ENCODE assay signal across 19 mouse cellular contexts in genomic region chr11:55110566-55111169, GRCm38 (mm10). TPM values are rescaled to one million over a fixed set of nuclear protein-coding genes. Genes with fewer than 3 reads are reported as not detected.
DNase-seq lines count a peak whose midpoint lies in the region; ATAC-seq and TF ChIP-seq lines count a peak whose summit lies in the region.
"Had no signal": no experiment of that assay in that cellular context is flagged by ENCODE, and none has a peak within 500 bp of the region (broad histone marks: within the 10 kb centered on the region; RNA-seq: fewer than 3 reads in every experiment).

No protein-coding gene starts in this region.

- DNase-seq in cerebellum, postnatal 36 days, result peak; percentile 20 to 21
- DNase-seq in cerebellum, adult 11-12 months, result no peak
- DNase-seq in kidney, postnatal 25 days, result no peak
- DNase-seq in midbrain, embryonic 10.5 days (ENCODE audit: low spot score), result no peak
- no peak for DNase-seq in midbrain, postnatal 0 days (ENCODE audit: low spot score)
- DNase-seq in gastrocnemius, postnatal 25 days, result no peak
- DNase-seq: gastrocnemius, postnatal 36 days; heart, postnatal 10 days; layer of hippocampus, adult 9-11 months; retina, postnatal 1 day had no signal

- TF ChIP-seq CTCF in midbrain, postnatal 0 days (IDR thresholded peaks at IDR 0.05), result no peak

- no peak overlapping the region for H3K9ac ChIP-seq in kidney, embryonic 14.5 days (ENCODE audit: low read depth, low read length)
- H3K9ac ChIP-seq in midbrain, postnatal 0 days (replicated peaks; ENCODE audit: low read length, poor library complexity, severe bottlenecking), result no peak overlapping the region
- H3K9ac ChIP-seq in stomach, embryonic 14.5 days (replicated peaks; ENCODE audit: low read depth, low read length), result no peak overlapping the region
- H3K9ac ChIP-seq: hindbrain, embryonic 15.5 days; liver, embryonic 14.5 days; midbrain, embryonic 15.5 days had no signal

- peak overlapping the region; percentile 51; the same call in 1 of the 2 replicates for H3K27ac ChIP-seq in kidney, embryonic 14.5 days (ENCODE audit: low read depth, low read length)
- H3K27ac ChIP-seq in midbrain, embryonic 10.5 days (replicated peaks), result 0 out of 2 replicates have a peak overlapping the region, but pooled peaks have one; percentile 4
- no peak overlapping the region for H3K27ac ChIP-seq in midbrain, postnatal 0 days (ENCODE audit: low read depth, low read length)
- H3K27ac ChIP-seq in stomach, embryonic 14.5 days (ENCODE audit: low read length), result no peak overlapping the region
- H3K27ac ChIP-seq: embryonic facial prominence, embryonic 10.5 days; hindbrain, embryonic 15.5 days; liver, embryonic 14.5 days; midbrain, embryonic 15.5 days had no signal

- no peaks in the 10 kb centered on the region for H3K9me3 ChIP-seq in kidney, embryonic 14.5 days (ENCODE audit: control insufficient read depth, low read length)
- no peaks in the 10 kb centered on the region for H3K9me3 ChIP-seq in midbrain, embryonic 10.5 days (replicated peaks)
- no peaks in the 10 kb centered on the region for H3K9me3 ChIP-seq in midbrain, postnatal 0 days (ENCODE audit: low read length)
- H3K9me3 ChIP-seq in stomach, embryonic 14.5 days (ENCODE audit: control insufficient read depth, low read depth, low read length), result no peaks in the 10 kb centered on the region
- H3K9me3 ChIP-seq: embryonic facial prominence, embryonic 10.5 days; G1E; hindbrain, embryonic 15.5 days; midbrain, embryonic 15.5 days had no signal

- H3K4me2 ChIP-seq in kidney, embryonic 14.5 days (replicated peaks; ENCODE audit: low read depth, low read length), result no peak overlapping the region
- H3K4me2 ChIP-seq in midbrain, postnatal 0 days (ENCODE audit: low read depth, low read length, poor library complexity, severe bottlenecking), result no peak overlapping the region
- H3K4me2 ChIP-seq in stomach, embryonic 14.5 days (replicated peaks; ENCODE audit: low read depth, low read length), result no peak overlapping the region
- H3K4me2 ChIP-seq: hindbrain, embryonic 15.5 days; midbrain, embryonic 15.5 days had no signal

- H3K27me3 ChIP-seq in kidney, embryonic 14.5 days (ENCODE audit: control insufficient read depth, insufficient read depth, low read length), result no peaks in the 10 kb centered on the region
- no peaks in the 10 kb centered on the region for H3K27me3 ChIP-seq in midbrain, embryonic 10.5 days (ENCODE audit: low read depth, poor library complexity, severe bottlenecking)
- no peaks in the 10 kb centered on the region for H3K27me3 ChIP-seq in midbrain, postnatal 0 days (ENCODE audit: insufficient read depth, low read length)
- no peaks in the 10 kb centered on the region for H3K27me3 ChIP-seq in stomach, embryonic 14.5 days (ENCODE audit: control insufficient read depth, insufficient read depth, low read length)
- H3K27me3 ChIP-seq: hindbrain, embryonic 15.5 days; midbrain, embryonic 15.5 days had no signal

- H3K36me3 ChIP-seq in kidney, embryonic 14.5 days (ENCODE audit: control insufficient read depth, insufficient read depth, low read length), result no peaks in the 10 kb centered on the region; the same call in 1 of the 2 replicates
- 0 out of 2 replicates have a peak, but pooled peaks cover 3% of the 10 kb centered on the region for H3K36me3 ChIP-seq in midbrain, embryonic 10.5 days
- peaks cover 26% of the 10 kb centered on the region for H3K36me3 ChIP-seq in midbrain, postnatal 0 days (ENCODE audit: insufficient read depth, low read length)
- H3K36me3 ChIP-seq in stomach, embryonic 14.5 days (ENCODE audit: control insufficient read depth, insufficient read depth, low read length), result no peaks in the 10 kb centered on the region
- H3K36me3 ChIP-seq: embryonic facial prominence, embryonic 10.5 days; G1E; midbrain, embryonic 15.5 days had no signal

- H3K4me1 ChIP-seq in kidney, embryonic 14.5 days (ENCODE audit: control insufficient read depth, insufficient read depth, low read length), result peaks cover 11% of the 10 kb centered on the region; the same call in 1 of the 2 replicates
- peaks cover 7% of the 10 kb centered on the region for H3K4me1 ChIP-seq in midbrain, embryonic 10.5 days
- no peaks in the 10 kb centered on the region for H3K4me1 ChIP-seq in midbrain, postnatal 0 days (ENCODE audit: insufficient read depth, low read length)
- H3K4me1 ChIP-seq in stomach, embryonic 14.5 days (ENCODE audit: control insufficient read depth, insufficient read depth, low read length), result 0 out of 2 replicates have a peak, but pooled peaks cover 7% of the 10 kb centered on the region
- H3K4me1 ChIP-seq: hindbrain, embryonic 15.5 days; midbrain, embryonic 15.5 days had no signal

- WGBS in kidney, embryonic 14.5 days, result 26% methylated on average over 7 of the region's 7 CpGs
- WGBS in midbrain, embryonic 10.5 days, result 84% methylated on average over 7 of the region's 7 CpGs
- 83% methylated on average over 7 of the region's 7 CpGs for WGBS in midbrain, postnatal 0 days
- WGBS in stomach, embryonic 14.5 days, result 47% methylated on average over 7 of the region's 7 CpGs

- peak; percentile 92 for ATAC-seq in kidney, embryonic 14.5 days (ENCODE audit: low FRiP score, low TSS enrichment)
- no peak for ATAC-seq in midbrain, postnatal 0 days (ENCODE audit: low FRiP score)
- peak; percentile 42; the same call in 1 of the 2 replicates for ATAC-seq in stomach, embryonic 14.5 days (ENCODE audit: insufficient number of reproducible peaks, insufficient read depth, low FRiP score, low read depth)
- ATAC-seq: midbrain, embryonic 15.5 days had no signal

- H3K4me3 ChIP-seq in kidney, embryonic 14.5 days (ENCODE audit: low read length), result no peak overlapping the region
- H3K4me3 ChIP-seq in midbrain, embryonic 10.5 days, result no peak overlapping the region
- H3K4me3 ChIP-seq in midbrain, postnatal 0 days (ENCODE audit: low read depth, low read length), result no peak overlapping the region
- no peak overlapping the region for H3K4me3 ChIP-seq in stomach, embryonic 14.5 days (ENCODE audit: low read depth, low read length)
- H3K4me3 ChIP-seq: embryonic facial prominence, embryonic 10.5 days; hindbrain, embryonic 15.5 days; midbrain, embryonic 15.5 days had no signal

RNA-seq across cellular contexts. Expression of gene Gm2a, which starts 12.8 kb away (rescaled TPM):
- polyA plus RNA-seq in kidney, embryonic 14.5 days (2014; fragmentation: Nextera tagmentation; extraction: Ambion mirVana), result 27.3 and 33.6 TPM in 2 replicates
- polyA plus RNA-seq in midbrain, embryonic 10.5 days (2016; fragmentation: Nextera tagmentation; extraction: Ambion mirVana), result 9.3 and 11.9 TPM in 2 replicates
- 31.5 and 46.4 TPM in 2 replicates for total RNA-seq in midbrain, postnatal 0 days (2014; rRNA removed)
- 50.0 and 55.7 TPM in 2 replicates for polyA plus RNA-seq in midbrain, postnatal 0 days (2015; fragmentation: Nextera tagmentation; extraction: Ambion mirVana)
- 23.3 and 25.2 TPM in 2 replicates for polyA plus RNA-seq in stomach, embryonic 14.5 days (2014; fragmentation: Nextera tagmentation; extraction: Ambion mirVana)
- 1 to 10 TPM; 5.4 to 8.7 TPM for total RNA-seq in gastrocnemius, postnatal 25 days (2021)
- polyA plus RNA-seq: G1E had no signal

RNA-seq across cellular contexts. Expression of gene Ccdc69, which starts 32.7 kb away (rescaled TPM):
- 3.5 and 3.6 TPM in 2 replicates for polyA plus RNA-seq in kidney, embryonic 14.5 days (2014; fragmentation: Nextera tagmentation; extraction: Ambion mirVana)
- polyA plus RNA-seq in midbrain, embryonic 10.5 days (2016; fragmentation: Nextera tagmentation; extraction: Ambion mirVana), result 0.34 and 0.39 TPM in 2 replicates
- total RNA-seq in midbrain, postnatal 0 days (2014; rRNA removed), result 0.33 and 2.2 TPM in 2 replicates
- 0.39 and 0.52 TPM in 2 replicates for polyA plus RNA-seq in midbrain, postnatal 0 days (2015; fragmentation: Nextera tagmentation; extraction: Ambion mirVana)
- polyA plus RNA-seq in stomach, embryonic 14.5 days (2014; fragmentation: Nextera tagmentation; extraction: Ambion mirVana), result 1.8 and 3.2 TPM in 2 replicates
- total RNA-seq in gastrocnemius, postnatal 25 days (2021), result 1 to 10 TPM; 5.9 to 6.2 TPM
- total RNA-seq: G1E had no signal
- polyA plus RNA-seq: G1E had no signal

RNA-seq across cellular contexts. Expression of gene Slc36a3, which starts 40.8 kb away (rescaled TPM):
- polyA plus RNA-seq in kidney, embryonic 14.5 days (2014; fragmentation: Nextera tagmentation; extraction: Ambion mirVana), result not detected in 2 replicates
- not detected in 2 replicates for polyA plus RNA-seq in midbrain, embryonic 10.5 days (2016; fragmentation: Nextera tagmentation; extraction: Ambion mirVana)
- not detected in 2 replicates for total RNA-seq in midbrain, postnatal 0 days (2014; rRNA removed)
- not detected in 2 replicates for polyA plus RNA-seq in midbrain, postnatal 0 days (2015; fragmentation: Nextera tagmentation; extraction: Ambion mirVana)
- not detected in 2 replicates for polyA plus RNA-seq in stomach, embryonic 14.5 days (2014; fragmentation: Nextera tagmentation; extraction: Ambion mirVana)
- not detected for total RNA-seq in gastrocnemius, postnatal 25 days (2021)
- total RNA-seq: gastrocnemius, postnatal 36 days; heart, postnatal 10 days; left cerebral cortex, postnatal 14 days had no signal
- polyA plus RNA-seq: embryonic facial prominence, embryonic 10.5 days; G1E; hindbrain, embryonic 15.5 days; liver, embryonic 14.5 days; midbrain, embryonic 15.5 days; neural tube, embryonic 11.5 days had no signal

Comparison
In these comparisons a context has a peak if more than half of its experiments do, and no peak if none do; other contexts are left out.
1. DNase-seq: peak in cerebellum, postnatal 36 days (2 of 2); none in cerebellum, adult 11-12 months (single experiment), kidney, postnatal 25 days (0 of 2), midbrain, embryonic 10.5 days (single experiment), midbrain, postnatal 0 days (single experiment) and gastrocnemius, postnatal 25 days (single experiment).
2. H3K27ac ChIP-seq: peak in kidney, embryonic 14.5 days (single experiment) and midbrain, embryonic 10.5 days (single experiment); none in midbrain, postnatal 0 days (single experiment) and stomach, embryonic 14.5 days (single experiment).